Mouse (Mus musculus) lung, postnatal 36 days (tissue): Measurements from ENCODE around the gene Ccdc163.

Source experiments
- DNase-seq: peaks from one replicate; pipeline ENCODE4 v3.0.0; 2022; ENCODE audit warnings: mixed read lengths

Gene Ccdc163

GRCm38 (mm10) chr4:116707666-116708065 is 643 bp upstream of the Ccdc163 start:
- DNase-seq, result no peak

GRCm38 (mm10) chr4:116708791-116709390 is 582 bp downstream of the Ccdc163 start:
- DNase-seq, result no peak

GRCm38 (mm10) chr4:116710154-116710553 is 1.8 kb downstream of the Ccdc163 start:
- DNase-seq, result no peak

GRCm38 (mm10) chr4:116712536-116712935 is 4.2 kb downstream of the Ccdc163 start:
- no peak for DNase-seq

GRCm38 (mm10) chr4:116719396-116719795 is 11.1 kb downstream of the Ccdc163 start:
- peak; percentile 85 for DNase-seq

- peak; percentile 99 for DNase-seq
These were observed 12.2 kb downstream of the Ccdc163 start, which contains the start of gene Tesk2 for GRCm38 (mm10) chr4:116720343-116721097. TSS of gene Tesk2 (plus strand) at chr4:116720948.

- no peak for DNase-seq
These were observed 12.9 kb downstream of the Ccdc163 start for GRCm38 (mm10) chr4:116721098-116721628.

- no peak for DNase-seq
These were observed 13.9 kb downstream of the Ccdc163 start for GRCm38 (mm10) chr4:116722230-116722629.

- DNase-seq, result no peak
These were observed 17.1 kb downstream of the Ccdc163 start for GRCm38 (mm10) chr4:116725444-116725843.

GRCm38 (mm10) chr4:116727401-116727800 is 19.1 kb downstream of the Ccdc163 start:
- DNase-seq, result no peak

GRCm38 (mm10) chr4:116729532-116729931 is 21.2 kb downstream of the Ccdc163 start:
- no peak for DNase-seq

- no peak for DNase-seq
These were observed 22.8 kb downstream of the Ccdc163 start for GRCm38 (mm10) chr4:116731077-116731476.

GRCm38 (mm10) chr4:116732355-116732754 is 24.0 kb downstream of the Ccdc163 start:
- no peak for DNase-seq

- DNase-seq, result no peak
These were observed 26.7 kb downstream of the Ccdc163 start for GRCm38 (mm10) chr4:116734996-116735395.

- no peak for DNase-seq
These were observed 30.9 kb downstream of the Ccdc163 start for GRCm38 (mm10) chr4:116738972-116739751.

GRCm38 (mm10) chr4:116749750-116750149 is 41.4 kb downstream of the Ccdc163 start:
- DNase-seq, result no peak

GRCm38 (mm10) chr4:116761914-116762313 is 53.6 kb downstream of the Ccdc163 start:
- no peak for DNase-seq

- no peak for DNase-seq
These were observed 55.7 kb downstream of the Ccdc163 start for GRCm38 (mm10) chr4:116764001-116764400.

GRCm38 (mm10) chr4:116768510-116768909 is 60.2 kb downstream of the Ccdc163 start:
- DNase-seq, result no peak

- DNase-seq, result peak; percentile 22
These were observed 60.8 kb downstream of the Ccdc163 start for GRCm38 (mm10) chr4:116769060-116769459.

GRCm38 (mm10) chr4:116776391-116776790 is 68.1 kb downstream of the Ccdc163 start:
- DNase-seq, result no peak

- DNase-seq, result no peak
These were observed 68.8 kb downstream of the Ccdc163 start for GRCm38 (mm10) chr4:116777079-116777478.

GRCm38 (mm10) chr4:116780541-116780940 is 72.2 kb downstream of the Ccdc163 start:
- no peak for DNase-seq
